8 mouse cellular contexts compared by ENCODE assay signal in genomic region chr9:104277528-104278162, GRCm38 (mm10). TPM values are rescaled to one million over a fixed set of nuclear protein-coding genes. Genes with fewer than 3 reads are reported as not detected.
DNase-seq lines count a peak whose midpoint lies in the region; ATAC-seq lines count a peak whose summit lies in the region.

No protein-coding gene starts in this region.

- no peak for ATAC-seq in heart, embryonic 12.5 days (ENCODE audit: insufficient number of reproducible peaks, low FRiP score)
- ATAC-seq in forebrain, embryonic 13.5 days: peak; percentile 65
- no peak for ATAC-seq in liver, embryonic 15.5 days (ENCODE audit: insufficient read depth)
- ATAC-seq in neural tube, embryonic 13.5 days (ENCODE audit: low read depth): peak; percentile 59; the same call in 1 of the 2 replicates

- H3K27ac ChIP-seq in heart, embryonic 12.5 days (ENCODE audit: poor library complexity, severe bottlenecking): no peak overlapping the region
- no peak overlapping the region for H3K27ac ChIP-seq in heart, embryonic 10.5 days
- H3K27ac ChIP-seq in forebrain, embryonic 13.5 days: no peak overlapping the region
- no peak overlapping the region for H3K27ac ChIP-seq in liver, embryonic 15.5 days (replicated peaks)
- no peak overlapping the region for H3K27ac ChIP-seq in neural tube, embryonic 13.5 days (replicated peaks)

- H3K4me2 ChIP-seq in heart, embryonic 12.5 days: peak overlapping the region; percentile 48
- peak overlapping the region; percentile 40 for H3K4me2 ChIP-seq in forebrain, embryonic 13.5 days
- H3K4me2 ChIP-seq in liver, embryonic 15.5 days: peak overlapping the region; percentile 37
- peak overlapping the region; percentile 41 for H3K4me2 ChIP-seq in neural tube, embryonic 13.5 days

- H3K4me3 ChIP-seq in heart, embryonic 12.5 days: no peak overlapping the region
- no peak overlapping the region for H3K4me3 ChIP-seq in heart, embryonic 10.5 days
- H3K4me3 ChIP-seq in forebrain, embryonic 13.5 days: peak overlapping the region; percentile 13
- no peak overlapping the region for H3K4me3 ChIP-seq in liver, embryonic 15.5 days (replicated peaks)
- no peak overlapping the region; the same call in 1 of the 2 replicates for H3K4me3 ChIP-seq in neural tube, embryonic 13.5 days

- H3K9me3 ChIP-seq in heart, embryonic 12.5 days (replicated peaks): no peaks in the 10 kb centered on the region
- H3K9me3 ChIP-seq in heart, embryonic 10.5 days: no peaks in the 10 kb centered on the region
- H3K9me3 ChIP-seq in forebrain, embryonic 13.5 days (replicated peaks): no peaks in the 10 kb centered on the region
- H3K9me3 ChIP-seq in liver, embryonic 15.5 days (replicated peaks): no peaks in the 10 kb centered on the region
- H3K9me3 ChIP-seq in neural tube, embryonic 13.5 days: no peaks in the 10 kb centered on the region

- DNase-seq in heart, embryonic 10.5 days (ENCODE audit: low spot score): no peak
- DNase-seq in MN1 (ENCODE audit: low spot score): peak; percentile 40
- peak; percentile 47 for DNase-seq in hindlimb bud, embryonic 11.5 days (ENCODE audit: extremely low spot score, low read depth, low spot score)
- no peak for DNase-seq in gastrocnemius, postnatal 4 days (ENCODE audit: low spot score in 2 of 2)

- no peaks in the 10 kb centered on the region for H3K36me3 ChIP-seq in heart, embryonic 12.5 days
- no peaks in the 10 kb centered on the region for H3K36me3 ChIP-seq in heart, embryonic 10.5 days
- H3K36me3 ChIP-seq in forebrain, embryonic 13.5 days (ENCODE audit: poor library complexity, severe bottlenecking): no peaks in the 10 kb centered on the region
- no peaks in the 10 kb centered on the region for H3K36me3 ChIP-seq in liver, embryonic 15.5 days (replicated peaks)
- H3K36me3 ChIP-seq in neural tube, embryonic 13.5 days: no peaks in the 10 kb centered on the region

- peaks cover 10% of the 10 kb centered on the region for H3K27me3 ChIP-seq in heart, embryonic 12.5 days (replicated peaks)
- peaks cover 9% of the 10 kb centered on the region; the same call in 1 of the 2 replicates for H3K27me3 ChIP-seq in heart, embryonic 10.5 days (ENCODE audit: insufficient read depth, poor library complexity, severe bottlenecking)
- 0 out of 2 replicates have a peak, but pooled peaks cover 4% of the 10 kb centered on the region for H3K27me3 ChIP-seq in forebrain, embryonic 13.5 days
- no peaks in the 10 kb centered on the region for H3K27me3 ChIP-seq in liver, embryonic 15.5 days
- H3K27me3 ChIP-seq in neural tube, embryonic 13.5 days: no peaks in the 10 kb centered on the region

- no peak overlapping the region for H3K9ac ChIP-seq in heart, embryonic 12.5 days
- H3K9ac ChIP-seq in forebrain, embryonic 13.5 days: 0 out of 2 replicates have a peak overlapping the region, but pooled peaks have one; percentile 38
- H3K9ac ChIP-seq in liver, embryonic 15.5 days: no peak overlapping the region
- peak overlapping the region; percentile 58 for H3K9ac ChIP-seq in neural tube, embryonic 13.5 days

- H3K4me1 ChIP-seq in heart, embryonic 12.5 days (replicated peaks): no peaks in the 10 kb centered on the region
- no peaks in the 10 kb centered on the region for H3K4me1 ChIP-seq in heart, embryonic 10.5 days
- no peaks in the 10 kb centered on the region for H3K4me1 ChIP-seq in forebrain, embryonic 13.5 days
- no peaks in the 10 kb centered on the region for H3K4me1 ChIP-seq in liver, embryonic 15.5 days (replicated peaks)
- no peaks in the 10 kb centered on the region for H3K4me1 ChIP-seq in neural tube, embryonic 13.5 days (replicated peaks)

- 21% methylated on average over 18 of the region's 18 CpGs for WGBS in heart, embryonic 12.5 days
- 25% methylated on average over 18 of the region's 18 CpGs for WGBS in heart, embryonic 10.5 days
- 24% methylated on average over 18 of the region's 18 CpGs for WGBS in forebrain, embryonic 13.5 days
- WGBS in liver, embryonic 15.5 days (ENCODE audit: insufficient replicate concordance): 18% methylated on average over 18 of the region's 18 CpGs
- WGBS in neural tube, embryonic 13.5 days: 24% methylated on average over 18 of the region's 18 CpGs

RNA-seq across cellular contexts. Expression of gene Dnajc13, which starts 14.9 kb away (rescaled TPM):
- polyA plus RNA-seq in heart, embryonic 12.5 days (2016; fragmentation: Nextera tagmentation; extraction: Ambion mirVana): 23.1 and 24.4 TPM in 2 replicates
- 21.5 and 23.6 TPM in 2 replicates for polyA plus RNA-seq in heart, embryonic 10.5 days (2016; fragmentation: Nextera tagmentation; extraction: Ambion mirVana)
- polyA plus RNA-seq in forebrain, embryonic 13.5 days (2015; fragmentation: Nextera tagmentation; extraction: Ambion mirVana): 16.7 and 18.6 TPM in 2 replicates
- polyA plus RNA-seq in liver, embryonic 15.5 days (2015; fragmentation: Nextera tagmentation; extraction: Ambion mirVana): 6.8 and 7.2 TPM in 2 replicates
- 16.3 and 19.5 TPM in 2 replicates for polyA plus RNA-seq in neural tube, embryonic 13.5 days (2015; fragmentation: Nextera tagmentation; extraction: Ambion mirVana)
- 10 to 100 TPM; 44.4 to 54.8 TPM for total RNA-seq in gastrocnemius, postnatal 4 days (2021)

RNA-seq across cellular contexts. Expression of gene Acpp, which starts 59.9 kb away (rescaled TPM):
- 0.15 TPM in 1 of 2 replicates, not detected in the other for polyA plus RNA-seq in heart, embryonic 12.5 days (2016; fragmentation: Nextera tagmentation; extraction: Ambion mirVana)
- 0.08 and 0.14 TPM in 2 replicates for polyA plus RNA-seq in heart, embryonic 10.5 days (2016; fragmentation: Nextera tagmentation; extraction: Ambion mirVana)
- polyA plus RNA-seq in forebrain, embryonic 13.5 days (2015; fragmentation: Nextera tagmentation; extraction: Ambion mirVana): 0.14 TPM in 1 of 2 replicates, not detected in the other
- polyA plus RNA-seq in liver, embryonic 15.5 days (2015; fragmentation: Nextera tagmentation; extraction: Ambion mirVana): 0.54 and 0.69 TPM in 2 replicates
- polyA plus RNA-seq in neural tube, embryonic 13.5 days (2015; fragmentation: Nextera tagmentation; extraction: Ambion mirVana): 0.33 and 0.46 TPM in 2 replicates
- total RNA-seq in gastrocnemius, postnatal 4 days (2021): under 1 TPM; 0.32 to 0.57 TPM

Comparison
In these comparisons a context has a peak if more than half of its experiments do, and no peak if none do; other contexts are left out.
1. ATAC-seq: peak in forebrain, embryonic 13.5 days (single experiment) and neural tube, embryonic 13.5 days (single experiment); none in heart, embryonic 12.5 days (single experiment) and liver, embryonic 15.5 days (single experiment).
2. H3K9ac ChIP-seq: peak in forebrain, embryonic 13.5 days (single experiment) and neural tube, embryonic 13.5 days (single experiment); none in heart, embryonic 12.5 days (single experiment) and liver, embryonic 15.5 days (single experiment).
3. DNase-seq: peak in MN1 (single experiment) and hindlimb bud, embryonic 11.5 days (single experiment); none in heart, embryonic 10.5 days (single experiment) and gastrocnemius, postnatal 4 days (0 of 2).
4. Peak in every context shown above with its lines, with median percentiles within 50 percentile points of each other: H3K4me2 ChIP-seq.